Mouse (Mus musculus): Measurements from ENCODE around the gene Traf5. TPM values are rescaled to one million over a fixed set of nuclear protein-coding genes. Genes with fewer than 3 reads are reported as not detected.
A peak's percentile ranks its signal among the peaks of the same experiment; 100 is the strongest.

Gene Traf5
- total RNA-seq, 2 experiments from 2014 or later: 18.9 to 33.1 TPM

DNA sequence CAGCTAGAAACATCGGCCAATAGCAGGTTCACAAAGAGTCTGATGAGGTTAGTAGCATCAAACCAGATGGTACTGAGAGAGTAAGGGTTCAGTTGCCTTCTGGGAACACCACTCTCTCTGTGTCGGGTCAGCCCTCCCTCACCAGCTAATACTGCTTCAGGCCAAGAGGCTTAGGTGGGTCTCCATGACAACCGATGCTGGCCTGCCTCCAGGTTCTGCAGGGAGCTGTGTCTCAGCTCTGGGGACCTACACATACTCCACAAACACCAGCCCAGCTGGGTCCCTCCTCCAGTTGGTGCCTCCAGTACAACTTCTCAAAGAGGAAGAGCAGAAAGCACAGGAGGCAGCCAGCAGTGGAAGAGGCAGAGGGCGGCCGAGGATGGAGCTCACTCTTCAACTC is 115.2 kb downstream of the Traf5 start, which contains the start of gene Rd3:
Gene Rd3 (plus strand): TSS at position 184 of the 400 bp plus-strand sequence.
- ATAC-seq (ENCODE audit: poor library complexity, severe bottlenecking): no peak

GRCm38 (mm10) chr1:191974509-191975405 is 117.6 kb downstream of the Traf5 start:
- ATAC-seq (ENCODE audit: poor library complexity, severe bottlenecking): no peak

DNA sequence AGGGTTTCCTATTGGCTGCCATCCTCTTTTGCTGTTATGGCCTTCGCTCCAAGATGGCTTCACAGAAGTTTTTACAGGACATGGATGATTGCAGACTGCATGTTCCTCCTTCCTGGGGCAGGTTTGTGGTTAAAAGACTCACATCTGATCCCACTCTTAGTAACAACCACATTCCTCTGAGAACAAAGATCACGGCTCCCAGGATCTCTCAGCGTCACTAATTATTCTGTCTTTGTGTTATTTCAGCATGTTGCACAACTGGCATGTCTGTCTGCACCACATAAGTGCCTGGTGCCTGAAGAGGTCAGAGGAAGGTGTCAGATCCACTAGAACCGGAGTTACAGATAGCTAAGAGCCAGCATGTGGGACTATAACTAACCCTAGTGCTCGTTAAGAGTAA is 122.4 kb downstream of the Traf5 start:
- no peak for ATAC-seq (ENCODE audit: poor library complexity, severe bottlenecking)

- ATAC-seq (ENCODE audit: poor library complexity, severe bottlenecking): peak; percentile 87
These were observed 127.4 kb downstream of the Traf5 start for GRCm38 (mm10) chr1:191964773-191965481.

DNA sequence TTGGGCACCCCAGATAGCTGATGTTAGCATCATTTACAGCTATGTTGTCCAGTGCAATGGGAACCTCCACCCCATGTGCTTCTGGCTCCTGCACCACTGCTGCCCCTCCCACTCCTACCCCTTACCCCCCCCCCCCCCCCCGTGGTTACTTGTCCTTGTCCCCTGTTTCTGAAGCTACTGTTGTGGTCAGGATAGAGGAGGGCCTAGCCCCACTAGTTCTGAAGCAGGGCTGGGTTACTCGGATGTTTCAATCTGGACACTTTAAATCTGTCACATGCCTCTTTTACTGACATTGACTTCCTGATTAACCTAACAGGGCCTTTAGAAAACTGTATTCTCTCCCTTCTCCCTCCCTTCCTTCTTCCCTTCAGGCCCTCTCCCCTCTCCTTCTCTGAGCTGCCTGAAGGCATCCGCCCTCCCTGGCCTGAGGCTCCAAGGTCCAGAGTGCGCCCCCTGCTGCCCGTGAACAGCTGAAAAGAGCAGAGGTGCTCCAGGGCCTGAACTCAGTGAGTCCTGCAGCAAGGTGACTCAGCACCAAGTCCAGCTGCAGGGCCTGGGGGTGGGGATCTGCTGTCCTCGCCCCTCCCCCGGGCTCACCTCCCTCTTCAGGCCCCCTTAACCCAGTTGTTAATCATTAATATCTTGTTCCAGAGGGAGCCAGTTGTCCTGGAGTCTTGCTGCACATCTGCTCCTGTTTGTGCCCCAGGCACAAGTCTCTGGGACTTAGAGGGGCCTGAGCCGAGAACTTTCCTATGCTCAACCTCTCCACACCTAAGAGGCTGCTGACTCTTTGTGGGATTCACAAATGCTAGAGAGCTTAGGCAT is 128.2 kb downstream of the Traf5 start:
- ATAC-seq (ENCODE audit: poor library complexity, severe bottlenecking): peak; percentile 89

- ATAC-seq (ENCODE audit: poor library complexity, severe bottlenecking): no peak
These were observed 128.9 kb downstream of the Traf5 start for GRCm38 (mm10) chr1:191963413-191963812.

GRCm38 (mm10) chr1:191960946-191961345 is 131.4 kb downstream of the Traf5 start:
- ATAC-seq (ENCODE audit: poor library complexity, severe bottlenecking): no peak

DNA sequence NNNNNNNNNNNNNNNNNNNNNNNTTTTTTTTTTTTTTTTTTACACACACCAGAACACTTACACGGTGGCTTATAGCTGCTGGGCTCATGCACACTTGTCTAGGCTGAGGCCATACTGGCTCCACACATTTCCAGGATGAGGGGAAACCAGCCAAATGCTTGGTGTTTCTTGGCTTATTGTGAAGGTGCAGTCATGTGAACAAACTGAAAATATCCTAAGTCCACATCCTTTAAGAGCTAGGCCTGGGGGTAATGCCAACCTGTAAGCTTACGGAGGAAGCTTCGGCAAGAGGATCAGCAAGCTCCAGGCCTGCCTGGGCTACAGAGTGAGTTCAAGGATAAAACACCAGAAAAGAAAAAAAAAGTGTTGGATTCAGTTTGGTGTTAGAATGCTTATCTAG is 135.0 kb downstream of the Traf5 start:
- ATAC-seq (ENCODE audit: poor library complexity, severe bottlenecking): no peak

- ATAC-seq (ENCODE audit: poor library complexity, severe bottlenecking): 0 out of 2 replicates have a peak, but pooled peaks have one; percentile 8
These were observed 135.5 kb downstream of the Traf5 start for GRCm38 (mm10) chr1:191956871-191957270.

DNA sequence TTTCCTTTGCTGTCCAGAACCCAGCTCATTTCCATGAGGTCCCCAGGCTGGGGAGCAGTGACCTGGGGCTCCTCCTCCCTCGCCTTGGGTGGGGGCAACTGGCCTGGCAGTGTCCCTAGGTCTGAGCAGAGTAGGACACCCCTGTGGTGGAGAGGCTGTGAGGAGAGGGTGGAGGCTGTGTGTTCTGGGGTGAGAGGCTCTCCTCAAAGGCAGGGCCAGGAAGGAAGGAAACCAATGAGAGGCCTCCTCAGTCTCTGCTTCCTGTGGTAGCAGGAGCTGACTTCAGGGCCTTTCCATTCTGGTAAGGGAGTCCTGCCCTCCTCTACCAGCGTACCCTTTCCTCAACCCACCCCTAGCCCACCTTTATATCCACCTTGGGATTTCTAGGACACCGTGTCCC is 136.1 kb downstream of the Traf5 start:
- peak; percentile 58 for ATAC-seq (ENCODE audit: poor library complexity, severe bottlenecking)

DNA sequence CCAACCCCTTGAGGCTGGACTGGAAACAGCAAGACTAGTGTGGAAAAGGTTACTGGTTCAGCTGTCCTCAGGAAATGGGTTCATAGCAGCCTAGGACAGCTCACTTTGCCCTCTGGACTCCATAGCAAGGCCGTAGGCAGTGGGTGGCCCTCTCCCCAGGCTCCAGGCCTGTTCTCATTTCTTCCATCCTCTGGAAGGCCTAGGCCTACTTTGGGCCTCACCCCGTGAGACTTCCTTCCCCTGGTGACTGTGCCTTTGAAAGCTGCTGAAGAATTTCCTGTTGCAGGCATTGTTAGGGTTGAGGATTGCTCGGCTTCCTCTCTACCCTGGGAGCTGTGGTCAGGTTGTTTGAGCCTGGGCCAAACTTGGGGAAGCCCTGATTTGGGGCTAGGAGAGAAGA is 137.3 kb downstream of the Traf5 start:
- ATAC-seq (ENCODE audit: poor library complexity, severe bottlenecking): peak; percentile 76

DNA sequence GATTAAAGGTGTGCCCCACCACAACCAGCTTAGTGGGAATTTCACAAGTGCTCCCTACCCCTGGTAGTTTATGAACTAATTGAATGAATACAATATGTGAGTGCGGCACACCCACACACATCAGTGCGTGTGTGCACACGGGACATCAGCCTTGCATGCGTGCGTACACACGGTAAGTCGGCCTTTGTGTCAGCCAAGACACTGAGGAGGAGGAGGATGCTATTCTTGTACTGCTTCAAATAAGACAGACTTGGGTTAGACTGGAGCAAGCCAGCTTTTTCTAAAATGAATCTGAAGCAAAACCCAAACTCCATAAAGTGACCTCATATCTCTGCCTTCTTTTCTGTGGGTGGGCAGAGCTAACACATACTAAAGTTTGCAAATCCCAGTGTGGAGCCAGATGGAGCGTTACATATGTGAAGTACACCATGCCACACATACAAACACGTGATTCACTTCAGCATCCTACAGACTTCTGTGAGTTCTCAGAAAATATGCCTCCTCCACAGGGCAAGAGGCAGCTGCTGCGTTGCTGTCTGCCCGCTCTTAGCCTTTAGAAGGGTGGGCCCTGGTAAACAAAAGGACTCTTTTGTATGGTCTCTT is 139.5 kb downstream of the Traf5 start:
- ATAC-seq (ENCODE audit: poor library complexity, severe bottlenecking): no peak

DNA sequence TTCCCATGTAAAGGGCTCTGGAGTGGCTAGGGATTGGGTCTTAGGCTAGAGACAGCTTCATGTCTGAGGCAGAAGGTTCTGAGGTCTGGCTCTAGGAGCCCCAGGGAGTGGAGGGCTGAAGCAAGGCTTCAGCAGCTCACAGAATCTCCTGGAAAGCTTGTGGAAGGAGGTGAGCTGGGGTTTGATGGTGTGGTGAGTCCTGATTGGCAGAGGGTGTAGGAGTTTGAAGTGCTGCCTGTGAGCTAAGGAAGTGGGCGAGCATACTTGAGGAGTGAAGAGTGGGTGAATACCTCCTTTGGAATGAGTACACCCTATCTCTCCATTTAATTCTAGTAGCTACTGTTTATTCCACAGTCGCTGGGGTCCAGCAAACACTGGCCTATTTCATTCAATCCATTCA is 141.7 kb downstream of the Traf5 start:
- ATAC-seq (ENCODE audit: poor library complexity, severe bottlenecking): no peak

DNA sequence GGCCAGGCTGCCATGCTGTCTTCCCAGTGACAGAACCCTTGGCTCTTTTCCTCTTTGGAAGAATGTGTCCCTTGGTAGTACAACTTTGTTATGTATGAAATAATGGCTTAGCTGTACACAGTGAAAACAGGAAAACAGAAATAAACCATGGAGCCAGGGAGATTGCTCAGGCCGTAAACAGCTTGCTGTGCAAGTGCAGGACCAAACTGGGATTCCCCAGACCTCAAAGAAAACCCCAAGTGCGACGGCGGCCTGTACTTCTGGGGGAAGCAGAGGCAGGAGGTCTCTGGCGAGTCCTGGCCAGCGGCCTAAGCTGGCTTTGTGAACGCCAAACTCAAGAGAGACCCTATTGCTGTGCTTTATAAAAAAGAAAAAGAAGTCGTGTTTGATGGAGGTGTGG is 143.8 kb downstream of the Traf5 start:
- no peak for ATAC-seq (ENCODE audit: poor library complexity, severe bottlenecking)

DNA sequence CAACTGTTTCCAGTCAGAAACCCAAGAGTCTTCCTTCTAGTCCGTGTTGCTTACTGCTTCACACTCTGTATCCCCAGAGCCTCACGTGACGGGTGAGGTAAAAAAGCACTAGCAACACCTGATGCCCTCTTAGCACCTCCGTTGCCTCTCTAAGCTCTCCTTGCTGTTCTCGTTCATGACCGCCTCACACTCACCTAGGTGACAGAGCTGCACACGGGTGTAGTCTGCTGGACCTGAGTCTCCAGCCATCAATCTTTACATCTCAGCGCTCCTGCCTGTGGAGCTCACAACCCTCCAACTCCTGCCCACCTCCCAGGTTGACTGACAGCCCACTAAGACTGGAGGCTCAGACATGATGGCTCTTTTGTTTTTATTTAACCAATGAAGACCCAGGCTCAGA is 144.6 kb downstream of the Traf5 start:
- ATAC-seq (ENCODE audit: poor library complexity, severe bottlenecking): no peak

Other genes starting within 250 kb of the Traf5 start
- 10.1 TPM in 2 replicates for gene Slc30a1, start 185.8 kb downstream of the Traf5 start, total RNA-seq (2015)
- 11.2 and 12.1 TPM in 2 replicates for gene Slc30a1, start 185.8 kb downstream of the Traf5 start, total RNA-seq (2017)
- gene Rd3, start 115.2 kb downstream of the Traf5 start, total RNA-seq (2015): 0.18 and 0.38 TPM in 2 replicates
- gene Rd3, start 115.2 kb downstream of the Traf5 start, total RNA-seq (2017): 0.22 TPM in 1 of 2 replicates, not detected in the other
- gene Rcor3, start 45.5 kb upstream of the Traf5 start, total RNA-seq (2015): 22.4 and 25.1 TPM in 2 replicates
- gene Rcor3, start 45.5 kb upstream of the Traf5 start, total RNA-seq (2017): 15.7 and 18.3 TPM in 2 replicates
- gene Kcnh1, start 98.2 kb upstream of the Traf5 start, total RNA-seq (2015): not detected in 2 replicates
- gene Kcnh1, start 98.2 kb upstream of the Traf5 start, total RNA-seq (2017): not detected in 2 replicates